Mouse (Mus musculus) right cerebral cortex, postnatal 14 days (tissue): ENCODE measurements at regions not wholly inside any gene's neighbourhood (a gene's known extent, or its start where the extent isn't known, plus 50 kb on each side); places are given as distances from the start of the nearest gene placed in this dataset.
A peak's percentile ranks its signal among the peaks of the same experiment; 100 is the strongest.

Source experiments
- DNase-seq: peaks from one replicate; pipeline ENCODE4 v3.0.0; 2022

DNA sequence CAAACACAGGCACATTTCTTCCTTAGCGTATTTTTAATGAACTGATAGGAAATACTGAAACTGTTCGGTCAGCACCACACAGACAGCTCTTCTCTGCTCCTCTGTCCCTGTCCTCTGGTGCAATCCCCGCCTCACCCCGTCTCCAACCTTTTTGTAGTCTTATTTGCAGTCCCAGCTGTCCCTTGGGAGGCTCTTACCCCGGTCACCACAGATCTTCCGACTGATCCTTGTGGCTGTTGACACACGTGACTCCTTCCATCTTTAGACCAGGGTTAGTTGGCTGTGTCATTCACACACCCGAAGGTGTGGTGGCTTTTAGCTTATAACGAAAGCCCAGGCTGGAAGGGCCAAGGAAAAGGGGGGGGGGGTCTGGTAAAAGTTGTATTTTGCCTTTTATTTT, 56.4 kb downstream of the Cyp26a1 start:
- no peak for DNase-seq

DNA sequence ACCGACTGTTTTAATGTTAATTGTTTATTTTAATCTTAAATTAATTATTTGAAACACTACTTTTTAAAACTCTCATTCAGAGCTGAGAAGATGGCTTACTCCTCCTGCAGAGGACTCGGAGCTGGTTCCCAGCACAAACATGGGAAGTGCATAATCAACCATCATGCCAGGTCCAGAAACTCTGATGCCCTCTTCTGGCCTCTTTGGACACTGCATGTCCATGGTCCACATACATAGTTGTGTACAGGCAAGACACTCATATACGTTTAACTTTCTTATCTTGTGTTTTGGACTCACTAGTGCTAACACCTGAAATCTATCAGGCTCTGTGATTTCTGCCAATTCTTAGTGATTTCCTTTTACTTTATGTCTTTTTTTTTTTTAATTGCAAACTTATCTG, 57.8 kb downstream of the Cyp26a1 start:
- DNase-seq, result no peak

DNA sequence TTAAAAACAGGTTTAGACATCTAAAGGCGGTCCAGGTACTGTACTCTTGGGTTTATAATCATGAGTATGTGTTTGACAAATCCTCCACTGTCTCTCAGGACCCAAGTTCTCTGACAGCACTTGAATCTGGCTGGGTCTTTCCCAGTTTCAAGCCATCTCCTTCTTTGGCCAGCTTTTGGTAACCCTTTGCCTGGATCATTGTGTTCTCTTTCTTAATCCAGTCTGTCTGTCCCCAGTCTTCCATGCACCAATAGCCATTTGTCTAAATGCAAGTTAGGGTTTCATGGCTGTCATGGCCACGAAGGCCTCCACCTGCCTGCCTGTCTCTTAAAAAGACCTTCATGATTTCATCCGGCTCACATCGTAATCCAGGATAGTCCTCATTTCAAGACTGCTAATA, 71.8 kb downstream of the Cyp26a1 start:
- no peak for DNase-seq

DNA sequence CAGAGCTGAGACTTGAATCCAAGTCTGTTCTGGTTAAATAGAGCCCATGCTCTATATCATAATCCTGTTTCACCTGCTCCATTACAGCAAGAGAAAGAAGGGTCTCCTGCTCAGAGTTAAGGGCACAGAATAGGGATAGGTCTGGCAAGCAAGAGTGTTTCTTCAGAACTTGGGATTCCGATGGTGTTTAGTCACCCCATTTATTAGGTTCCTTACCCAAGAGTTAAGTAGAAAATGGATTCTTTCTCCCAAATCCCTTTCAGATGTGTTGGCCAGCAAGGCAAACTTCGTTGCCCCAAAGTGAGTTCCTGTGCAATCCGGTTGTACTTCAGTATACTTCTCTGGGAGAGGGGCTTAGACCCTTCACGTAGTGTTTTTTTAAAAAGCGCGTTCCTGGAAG, 74.4 kb downstream of the Cyp26a1 start:
- no peak for DNase-seq

DNA sequence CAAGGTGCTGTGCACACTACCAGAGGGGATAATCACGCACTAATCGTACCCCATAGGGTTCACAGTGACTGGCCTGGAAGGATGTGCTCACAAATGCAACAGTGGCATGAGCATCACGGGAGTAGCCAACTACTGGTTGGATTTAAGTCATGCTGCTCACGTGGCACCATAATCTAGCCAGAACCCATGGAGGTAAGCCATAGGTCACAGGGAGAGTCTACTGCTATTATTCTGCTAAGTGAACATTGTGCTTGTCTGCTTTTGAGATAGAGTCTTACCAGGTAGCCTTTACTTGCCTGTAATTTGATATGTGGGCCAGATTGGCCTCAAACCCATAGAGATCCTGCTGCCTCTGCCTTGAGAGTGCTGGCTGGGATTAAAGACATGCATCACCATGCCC, 77.0 kb downstream of the Cyp26a1 start:
- DNase-seq, result no peak

DNA sequence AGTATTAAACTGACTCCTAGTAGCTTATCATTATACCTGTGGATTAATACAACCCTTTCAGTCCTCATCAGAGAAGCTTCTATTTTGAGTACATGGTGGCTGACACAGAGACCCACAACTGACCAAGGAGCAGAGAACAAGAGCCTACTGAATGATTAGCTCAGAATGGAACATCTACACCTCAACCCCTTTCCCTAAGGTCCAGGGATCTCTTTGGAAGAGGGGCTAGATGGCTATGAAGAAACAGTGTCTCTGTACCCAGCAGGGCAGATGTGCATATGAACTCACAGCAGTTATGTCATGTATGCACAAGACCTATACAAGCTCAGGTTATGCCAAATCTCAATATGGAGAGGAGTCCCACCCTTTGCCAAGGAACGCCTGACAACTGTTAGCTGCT, 77.4 kb downstream of the Cyp26a1 start:
- DNase-seq, result no peak

DNA sequence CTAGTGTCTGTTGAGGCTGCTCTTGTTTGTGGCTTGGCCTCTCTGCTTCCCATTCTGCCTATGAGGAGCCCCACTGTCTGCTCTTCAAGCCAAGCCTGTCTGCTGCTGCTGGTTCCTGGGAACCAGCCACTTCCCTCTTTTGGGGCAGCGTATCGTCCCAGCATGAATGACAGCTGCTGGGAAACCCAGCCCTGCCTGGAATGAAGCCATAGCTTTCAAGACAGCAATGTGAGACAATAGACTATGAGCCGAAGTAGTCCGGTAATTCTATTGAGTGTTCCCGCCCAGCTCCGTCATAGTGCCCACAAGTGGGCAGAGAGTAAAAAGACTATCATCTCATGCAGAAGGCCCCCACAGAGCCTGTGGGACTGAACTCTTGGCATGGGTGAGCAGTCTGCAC, 80.4 kb downstream of the Cyp26a1 start:
- no peak for DNase-seq

DNA sequence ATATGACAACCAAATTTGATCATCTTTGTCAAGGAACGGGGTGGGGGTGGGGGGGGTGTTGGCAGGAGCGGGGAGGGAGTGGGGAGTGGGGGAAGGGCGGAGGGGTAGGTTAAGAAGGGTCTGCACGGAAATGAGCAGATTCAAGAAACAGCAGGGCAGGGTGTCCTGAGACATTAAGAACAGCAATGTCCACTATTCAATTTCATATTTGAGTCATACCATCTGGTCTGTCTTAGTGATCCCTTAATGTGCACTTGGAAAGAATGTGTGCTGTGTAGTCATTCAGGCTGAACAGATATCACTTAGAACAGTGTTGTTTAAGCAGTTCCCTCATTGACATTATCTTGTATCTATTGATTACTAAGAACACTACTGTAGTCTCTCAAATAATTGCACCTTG, 81.0 kb downstream of the Cyp26a1 start:
- DNase-seq, result no peak

DNA sequence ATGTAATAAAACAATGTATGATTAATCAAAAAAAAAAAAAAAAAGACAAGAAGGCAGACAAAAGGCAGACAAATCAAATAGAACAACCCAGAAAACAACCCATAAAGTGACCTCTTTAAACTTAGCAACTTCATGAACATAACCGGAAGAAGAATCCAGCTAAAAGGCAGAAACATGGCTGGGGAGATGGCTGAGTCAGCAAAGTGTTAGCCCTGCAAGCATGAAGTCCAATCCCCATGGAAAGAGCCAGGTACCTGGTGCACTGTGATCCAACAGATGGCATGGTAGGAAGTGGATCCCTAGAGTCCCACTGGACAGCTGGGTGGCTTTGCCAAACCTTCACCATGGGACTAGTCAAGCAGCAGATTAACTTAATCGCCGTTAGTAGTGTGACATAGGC, 90.9 kb downstream of the Cyp26a1 start:
- DNase-seq, result no peak

DNA sequence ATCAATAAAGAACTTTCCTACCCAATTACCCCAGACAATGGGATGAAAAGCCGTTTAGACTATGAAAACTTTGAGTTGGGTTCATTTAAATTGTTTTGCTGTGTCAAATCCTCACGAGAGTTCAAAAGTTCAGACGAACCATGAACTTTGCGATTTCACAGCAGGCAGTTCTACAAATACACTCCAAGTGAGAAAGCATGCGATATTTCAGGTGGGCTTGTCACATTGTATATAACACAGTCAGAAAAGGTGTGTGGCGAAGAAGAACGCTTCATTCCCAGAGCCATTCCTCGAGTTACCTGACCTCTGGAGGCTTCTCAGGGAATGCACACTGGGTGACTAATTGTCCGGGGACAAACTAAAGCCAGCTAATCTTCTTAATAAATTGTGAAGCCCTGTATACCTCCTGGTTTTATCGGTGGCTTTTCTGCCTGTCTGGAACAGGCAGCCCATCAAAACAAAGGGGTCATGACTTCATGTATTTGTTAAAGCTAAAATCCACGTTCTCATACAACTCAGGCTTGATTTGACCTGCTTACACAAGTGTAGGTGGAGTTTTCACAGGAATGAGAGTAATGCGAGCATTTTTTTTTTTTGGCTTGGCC, 92.1 kb downstream of the Cyp26a1 start:
- no peak for DNase-seq

DNA sequence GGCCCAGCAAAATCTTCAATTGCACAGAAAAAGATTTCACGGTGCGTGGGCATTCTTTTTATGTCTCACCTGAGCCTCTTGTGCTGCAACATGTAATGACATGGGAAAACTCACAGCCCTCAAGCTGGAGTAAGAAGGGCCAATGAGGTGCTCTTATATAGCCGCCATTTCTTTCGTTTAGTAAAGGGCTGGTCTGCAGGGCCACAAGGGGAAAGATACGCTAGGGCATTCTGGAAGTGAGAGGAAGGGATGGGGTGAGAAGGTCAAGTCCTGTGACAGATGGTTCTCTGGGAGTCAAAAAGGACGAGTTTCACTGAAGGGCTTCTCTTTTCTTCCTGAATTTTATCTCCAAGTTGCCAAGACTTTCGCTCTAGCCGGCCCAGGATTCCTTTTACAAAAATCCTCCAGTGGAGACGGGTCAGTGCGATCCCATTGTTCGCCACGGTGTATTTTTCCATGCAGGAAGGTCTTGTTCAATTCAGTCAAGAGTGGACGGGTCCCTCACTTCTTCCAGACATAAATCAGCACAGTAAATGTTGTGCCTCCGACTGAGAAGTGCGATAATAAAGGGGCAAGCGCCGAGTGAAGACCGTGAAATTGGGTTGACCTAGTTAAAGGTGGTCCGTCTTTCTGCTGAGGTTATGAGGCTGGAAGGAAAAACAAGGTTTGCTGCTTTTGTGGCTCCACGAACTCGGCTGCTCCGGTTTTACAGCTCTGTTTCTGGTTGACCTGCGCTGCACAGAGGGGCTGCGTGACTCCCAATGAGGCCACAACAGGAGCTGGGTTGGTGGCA, 92.9 kb downstream of the Cyp26a1 start:
- DNase-seq, result no peak

DNA sequence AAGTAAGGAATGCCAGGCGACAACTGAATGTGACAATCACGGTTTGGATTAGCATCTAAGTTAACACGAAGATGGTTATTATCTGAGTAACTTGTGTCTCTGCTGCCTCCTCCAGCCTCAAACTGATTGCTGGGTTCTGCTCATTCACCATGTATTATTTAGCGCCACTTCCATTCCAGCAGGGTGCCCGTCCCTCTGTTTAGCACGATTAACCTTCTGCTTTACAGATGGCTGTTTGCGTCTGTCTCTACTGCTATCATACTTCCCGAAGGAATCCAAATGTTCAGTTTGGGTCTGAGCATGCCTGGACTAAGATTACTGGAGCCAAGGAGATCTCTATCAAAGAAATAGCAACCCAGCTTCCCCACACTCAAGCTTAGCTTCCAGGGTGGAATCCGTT, 95.6 kb downstream of the Cyp26a1 start:
- no peak for DNase-seq

DNA sequence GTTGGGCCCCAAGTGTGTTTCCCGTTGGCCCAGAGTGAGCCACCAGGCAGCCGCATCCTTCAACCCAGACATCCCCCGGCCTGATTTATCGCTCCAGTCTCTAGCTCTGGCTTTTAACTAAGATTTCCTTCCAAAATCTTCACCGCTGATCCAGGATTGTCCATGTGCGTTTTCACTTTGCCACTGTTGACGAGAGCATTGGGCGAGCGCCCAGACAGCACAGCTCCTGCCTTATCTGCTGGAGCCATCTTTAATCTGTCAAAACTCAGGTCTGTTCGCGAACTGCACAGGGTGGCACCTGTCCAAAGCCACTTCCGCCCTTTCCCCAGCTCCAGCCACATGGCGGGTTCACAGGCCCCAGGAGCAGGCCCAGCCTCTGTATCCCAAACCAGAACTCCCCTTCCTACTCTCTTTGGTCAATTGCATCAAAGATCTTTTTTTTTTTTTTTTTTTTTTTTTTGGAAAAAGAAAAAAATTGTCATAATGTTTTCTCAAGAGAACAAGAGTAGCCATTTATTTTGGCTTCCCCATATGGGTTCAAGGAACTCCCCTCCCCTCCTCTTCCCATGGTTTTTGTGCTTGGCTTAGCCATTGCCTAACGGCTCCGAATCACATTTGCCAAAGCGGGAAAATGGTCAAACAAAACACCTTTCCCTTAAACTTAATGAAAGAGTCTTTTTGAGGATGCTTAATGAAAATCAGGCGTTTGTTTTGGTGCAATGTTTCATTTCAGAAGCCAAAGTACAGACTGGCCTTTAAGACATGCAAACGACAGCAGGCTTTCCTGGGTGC, 98.2 kb downstream of the Cyp26a1 start:
- DNase-seq, result peak; percentile 11

DNA sequence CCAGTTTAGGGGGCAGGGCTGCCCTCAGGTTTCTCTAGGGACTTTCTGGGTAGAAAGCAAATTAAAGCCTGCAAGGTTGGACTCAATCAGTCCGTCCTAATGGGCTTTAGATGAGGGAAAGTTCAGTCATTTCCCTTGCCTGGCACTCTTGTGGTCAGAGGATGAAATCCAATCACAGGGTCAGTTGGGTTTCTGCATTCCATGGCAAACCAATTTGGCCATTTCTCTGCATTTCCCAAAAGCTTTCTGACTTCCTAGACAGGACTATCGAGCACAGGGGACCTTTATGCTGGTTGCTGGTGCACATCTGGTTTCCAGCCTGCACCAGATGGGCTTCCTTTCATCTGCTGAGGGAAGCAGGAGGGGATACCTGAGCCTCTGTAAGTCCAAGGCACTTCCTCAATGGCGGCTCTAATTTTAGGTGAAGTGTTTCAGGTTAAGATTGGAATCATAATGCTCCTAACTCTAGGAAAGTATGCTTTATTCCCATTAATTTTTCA, 102.6 kb downstream of the Cyp26a1 start:
- DNase-seq, result no peak

DNA sequence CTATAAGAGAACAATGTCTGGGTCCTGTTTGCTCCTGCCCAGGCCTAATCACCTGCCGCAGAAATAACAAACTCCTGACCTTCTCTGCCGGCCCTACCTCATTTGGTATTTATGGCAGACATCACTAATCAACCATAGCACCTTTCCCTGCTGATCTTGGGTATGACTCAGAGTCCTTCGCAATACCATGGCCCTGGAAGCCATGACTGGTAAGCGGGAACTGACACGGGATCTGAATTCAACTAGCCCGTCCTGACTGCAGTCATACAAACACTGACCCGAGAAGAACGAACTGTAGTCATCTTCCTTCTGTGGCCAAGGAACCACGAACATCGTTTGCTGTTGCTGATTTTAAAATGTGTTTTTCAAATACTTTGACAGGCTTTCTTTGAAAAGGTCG, 112.1 kb downstream of the Cyp26a1 start:
- no peak for DNase-seq

DNA sequence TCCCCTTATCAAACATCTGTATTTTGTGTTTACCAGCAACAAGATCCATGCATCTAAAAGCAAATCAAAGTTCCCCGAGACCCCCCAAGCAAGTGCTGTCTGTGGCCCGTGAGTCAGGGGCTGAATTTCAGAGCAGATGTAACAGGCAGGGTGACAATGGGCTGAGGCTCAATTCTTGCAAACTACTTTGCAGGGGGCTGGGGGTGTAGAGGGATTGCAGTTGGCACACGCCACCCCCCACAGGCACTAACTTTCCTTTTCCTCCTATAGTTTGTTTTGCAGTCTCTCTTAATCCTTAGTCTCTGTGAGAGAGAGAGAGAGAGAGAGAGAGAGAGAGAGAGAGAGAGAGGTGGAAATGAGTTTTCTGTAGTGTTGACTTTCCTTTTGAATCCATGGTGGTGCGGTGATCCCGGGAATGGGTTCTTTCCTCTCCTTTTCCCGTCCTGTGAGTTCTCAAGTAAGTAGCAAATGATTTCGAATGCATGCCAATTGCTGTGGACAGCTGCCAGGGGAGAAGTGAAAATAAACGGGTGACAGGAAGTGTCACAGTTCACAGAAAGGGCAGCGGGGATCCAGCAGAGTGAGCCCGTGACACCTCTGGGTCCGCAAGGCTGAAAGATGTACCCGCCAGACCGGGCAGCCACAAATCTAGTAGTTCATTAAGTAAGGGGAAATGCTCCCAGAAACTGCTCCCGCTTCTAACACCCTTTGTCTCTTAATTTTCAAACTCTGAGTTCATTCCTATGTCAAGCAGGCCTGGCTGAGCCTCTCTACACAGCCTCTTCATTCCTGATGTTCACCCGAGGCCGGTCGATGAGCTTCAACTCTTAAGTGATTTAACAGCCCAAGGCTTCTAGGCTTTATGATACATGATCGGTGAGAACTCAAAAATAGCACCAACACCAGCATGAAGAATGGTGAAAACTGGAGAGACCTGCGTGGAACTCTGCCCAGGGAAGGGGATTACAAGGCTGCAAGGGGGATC, 116.8 kb downstream of the Cyp26a1 start:
- peak; percentile 6 for DNase-seq

DNA sequence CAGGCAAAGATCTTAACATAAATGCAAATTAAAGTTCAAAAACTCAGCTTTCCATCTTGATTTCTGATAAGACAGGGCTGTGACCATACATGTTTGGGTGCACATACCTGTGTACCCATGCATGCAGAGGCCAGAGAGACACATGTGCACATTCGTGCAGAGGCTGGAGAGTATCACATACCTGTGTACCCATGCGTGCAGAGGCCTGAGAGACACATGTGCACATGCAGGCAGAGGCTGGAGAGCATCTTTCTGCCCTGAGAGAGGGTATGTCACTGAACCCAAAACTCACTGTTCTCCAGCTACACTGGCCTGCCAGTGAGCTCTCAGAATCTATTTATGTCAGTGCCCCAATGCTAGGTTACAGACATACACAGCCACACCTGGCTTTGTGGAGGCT, 118.0 kb downstream of the Cyp26a1 start:
- no peak for DNase-seq

DNA sequence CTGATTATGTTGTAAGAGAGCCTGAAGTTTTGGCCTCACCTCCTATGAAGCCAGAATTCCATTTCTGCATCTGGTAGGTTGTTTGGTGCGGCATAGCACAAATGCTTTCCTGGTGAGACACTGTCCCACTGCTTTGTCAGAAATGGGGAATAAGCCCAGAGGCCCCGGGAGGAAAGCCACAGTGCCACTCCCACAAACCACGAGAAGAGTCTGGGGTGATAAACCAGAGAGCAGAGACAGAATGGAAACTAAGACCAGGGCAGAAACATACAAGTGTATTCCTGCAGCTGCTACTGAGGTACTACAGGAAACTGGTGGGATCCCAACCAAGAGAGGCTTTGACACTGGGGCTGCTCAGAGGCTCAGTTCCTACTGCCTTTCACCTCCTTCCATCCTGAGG, 123.6 kb downstream of the Cyp26a1 start:
- DNase-seq, result no peak

DNA sequence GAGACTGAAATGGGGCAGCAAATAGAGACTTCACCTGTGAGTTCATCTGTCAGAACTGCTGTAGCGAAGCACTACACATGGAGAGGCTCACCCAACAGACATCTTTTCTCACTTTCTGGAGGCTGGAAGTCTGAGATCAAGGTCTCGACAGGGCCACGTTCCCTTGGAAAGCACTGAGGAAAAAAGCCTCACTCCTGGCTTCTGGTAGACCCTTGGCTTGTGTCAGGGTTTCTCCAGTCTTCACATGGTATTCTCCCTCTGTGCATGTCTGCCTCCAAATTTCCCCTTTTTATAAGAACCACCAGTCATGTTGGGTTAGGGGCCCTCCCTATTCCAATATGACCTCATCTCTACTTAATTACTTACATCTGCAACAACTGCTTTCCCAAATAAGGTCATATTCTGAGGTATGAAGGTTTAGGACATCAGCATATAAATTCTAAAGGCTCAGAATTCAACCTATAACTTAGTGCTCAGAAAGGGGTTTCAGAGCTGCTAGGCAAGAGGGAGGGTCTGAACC, 124.1 kb downstream of the Cyp26a1 start:
- no peak for DNase-seq

DNA sequence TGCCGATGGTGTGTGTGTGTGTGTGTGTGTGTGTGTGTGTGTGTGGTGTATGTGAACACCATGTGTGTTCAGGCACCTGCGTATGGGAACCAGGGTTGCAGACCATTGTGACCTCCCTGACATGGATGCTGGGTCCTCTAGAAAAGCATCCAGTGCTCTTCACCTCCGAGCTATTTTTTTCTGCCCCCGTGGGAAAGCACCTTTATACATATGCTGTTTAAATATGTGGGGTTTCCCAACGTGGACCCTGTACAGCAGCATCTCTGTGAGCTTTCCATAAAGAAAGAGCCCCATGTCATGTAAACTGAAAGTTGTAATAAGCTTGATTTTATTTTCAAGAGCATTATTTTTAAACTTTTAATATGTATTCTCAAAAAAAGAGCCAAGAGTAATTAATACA, 126.6 kb downstream of the Cyp26a1 start:
- no peak for DNase-seq

DNA sequence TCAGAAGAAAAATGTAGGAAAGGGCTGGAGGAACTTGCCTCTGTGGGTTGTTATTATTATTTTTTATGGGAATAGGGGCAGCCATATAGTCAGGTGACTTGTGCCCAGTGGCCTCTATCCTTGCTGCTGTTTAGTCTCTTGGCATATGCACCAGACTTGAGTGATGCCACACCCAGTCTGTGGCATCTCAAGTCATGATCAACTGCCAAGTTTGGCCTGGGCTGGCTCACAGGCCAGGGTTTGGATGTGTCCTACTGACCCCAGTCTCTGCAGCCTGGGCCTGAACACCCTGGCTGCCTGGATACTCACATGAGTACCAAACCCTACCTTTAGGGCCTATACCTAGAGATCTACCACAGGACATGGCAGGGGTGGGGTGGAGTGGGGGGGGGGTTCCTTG, 133.8 kb downstream of the Cyp26a1 start:
- DNase-seq, result no peak

DNA sequence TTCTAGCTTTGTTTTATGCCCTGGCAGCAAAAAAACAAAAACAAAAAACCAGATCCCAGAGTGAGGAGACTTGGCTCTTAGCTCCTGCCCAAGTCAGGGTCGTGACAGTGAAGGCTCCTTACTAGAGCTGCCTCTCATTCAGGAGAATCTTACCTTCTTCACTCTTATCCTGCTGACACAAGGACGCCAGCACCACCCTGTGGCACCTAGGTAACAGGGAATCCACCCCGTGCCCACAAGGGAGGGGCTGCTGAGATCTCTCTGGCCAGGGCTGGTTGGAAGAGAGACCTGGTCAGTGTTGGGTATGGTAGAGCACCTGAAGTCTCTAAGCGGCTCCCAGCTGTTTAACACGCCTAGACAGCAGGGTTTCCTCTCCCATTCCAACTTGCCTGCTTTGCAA, 139.3 kb downstream of the Cyp26a1 start:
- no peak for DNase-seq
